Mouse (Mus musculus) brown adipose tissue, adult 24 weeks (tissue): Measurements from ENCODE around the gene Pgghg. TPM values are rescaled to one million over a fixed set of nuclear protein-coding genes. Genes with fewer than 3 reads are reported as not detected.
"Not testable (repeated sequence)": the region's sequence is repeated elsewhere in the genome, so short reads cannot be mapped to it uniquely, and the experiment has no call there.

ENCODE experiments used
- H3K27ac ChIP-seq: fragments of 200-500 bp; replicated peaks from 2 replicates; pipeline ENCODE4 v1.5.1; 2012; ENCODE audit warnings: low read depth, mild to moderate bottlenecking, low read length
- H3K4me1 ChIP-seq: fragments of 200-500 bp; 2 replicates; pipeline ENCODE4 v1.6.1; 2012; ENCODE audit warnings: low read length, mixed read lengths; ENCODE audit not compliant: control insufficient read depth, insufficient read depth, insufficient read length
- H3K4me3 ChIP-seq: fragments of 200-500 bp; 2 replicates; pipeline ENCODE4 v1.5.1; 2012; ENCODE audit warnings: low read depth, mild to moderate bottlenecking, low read length, moderate library complexity; ENCODE audit not compliant: insufficient read depth
- polyA plus RNA-seq: library from polyadenylated mRNA; stranded (reverse); fragments of >200 nt; gene quantifications from 2 replicates; pipeline ENCODE4 v1.2.4, GENCODE M21; 2012; ENCODE audit not compliant: missing spikeins, insufficient read depth, insufficient read length

Gene Pgghg
- polyA plus RNA-seq, 1 experiment: 7.1 TPM

GRCm38 (mm10) chr7:140955758-140956555, 14.8 kb downstream of the Pgghg start, which contains the start of the genes Gm45717 and Ifitm2:
Gm45717 (minus strand) TSS chr7:140955937.
Ifitm2 (minus strand) TSS chr7:140955987.
- Histone ChIP-seq H3K4me1 (peaks cover 16% of the 10 kb centered on the region; the same call in 1 of the 2 replicates), H3K4me3 (peak within 1 kb of the TSS; percentile 83), H3K27ac (peak within 1 kb of the TSS; percentile 97)

GRCm38 (mm10) chr7:140956556-140956869, 15.3 kb downstream of the Pgghg start:
- Histone ChIP-seq H3K4me3 (peak overlapping the region; percentile 14; the same call in 1 of the 2 replicates), H3K27ac (peak overlapping the region; percentile 89), H3K4me1 (peaks cover 14% of the 10 kb centered on the region; the same call in 1 of the 2 replicates)

GRCm38 (mm10) chr7:140959181-140959901, 18.1 kb downstream of the Pgghg start:
- H3K4me3 ChIP-seq: no peak overlapping the region
- H3K27ac ChIP-seq: peak overlapping the region; percentile 60
- peaks cover 6% of the 10 kb centered on the region; the same call in 1 of the 2 replicates for H3K4me1 ChIP-seq

GRCm38 (mm10) chr7:140960026-140960425, 18.8 kb downstream of the Pgghg start:
- no peak overlapping the region for H3K4me3 ChIP-seq
- peak overlapping the region; percentile 30 for H3K27ac ChIP-seq
- peaks cover 6% of the 10 kb centered on the region; the same call in 1 of the 2 replicates for H3K4me1 ChIP-seq

- Histone ChIP-seq H3K4me1 (peaks cover 3% of the 10 kb centered on the region; the same call in 1 of the 2 replicates), H3K4me3 (no peak overlapping the region), H3K27ac (no peak overlapping the region)
Measured at GRCm38 (mm10) chr7:140961416-140961815, 20.2 kb downstream of the Pgghg start.

- no peak overlapping the region for H3K4me3 ChIP-seq
- H3K27ac ChIP-seq: no peak overlapping the region
- H3K4me1 ChIP-seq: no peaks in the 10 kb centered on the region
Measured at GRCm38 (mm10) chr7:140962733-140963132, 21.5 kb downstream of the Pgghg start.

GRCm38 (mm10) chr7:140966921-140967320, 25.7 kb downstream of the Pgghg start, which contains the start of gene Ifitm1:
Ifitm1 (plus strand) TSS chr7:140967221.
- Histone ChIP-seq H3K27ac (no peak within 1 kb of the TSS), H3K4me1 (peaks cover 8% of the 10 kb centered on the region), H3K4me3 (no peak within 1 kb of the TSS)

- H3K4me1 ChIP-seq: peaks cover 8% of the 10 kb centered on the region
- H3K27ac ChIP-seq: no peak overlapping the region
- H3K4me3 ChIP-seq: no peak overlapping the region
Measured at GRCm38 (mm10) chr7:140967862-140968591, 26.8 kb downstream of the Pgghg start.

- H3K4me3 ChIP-seq, H3K4me1 ChIP-seq, H3K27ac ChIP-seq: not testable (repeated sequence)
Measured at GRCm38 (mm10) chr7:140968710-140969109, 27.5 kb downstream of the Pgghg start.

- Histone ChIP-seq H3K27ac (peak overlapping the region; percentile 72), H3K4me3 (no peak overlapping the region), H3K4me1 (peaks cover 10% of the 10 kb centered on the region)
Measured at GRCm38 (mm10) chr7:140970931-140971330, 29.7 kb downstream of the Pgghg start.

GRCm38 (mm10) chr7:140971479-140972171, 30.4 kb downstream of the Pgghg start:
- no peak overlapping the region for H3K4me3 ChIP-seq
- H3K4me1 ChIP-seq: peaks cover 10% of the 10 kb centered on the region
- peak overlapping the region; percentile 72 for H3K27ac ChIP-seq

- H3K4me1 ChIP-seq: peaks cover 10% of the 10 kb centered on the region
- H3K27ac ChIP-seq: no peak overlapping the region
- H3K4me3 ChIP-seq: no peak overlapping the region
Measured at GRCm38 (mm10) chr7:140973396-140974165, 32.4 kb downstream of the Pgghg start.

- Histone ChIP-seq H3K4me3 (no peak overlapping the region), H3K27ac (no peak overlapping the region), H3K4me1 (peaks cover 10% of the 10 kb centered on the region)
Measured at GRCm38 (mm10) chr7:140974940-140975339, 33.7 kb downstream of the Pgghg start.

- no peak overlapping the region for H3K4me3 ChIP-seq
- H3K4me1 ChIP-seq: peaks cover 10% of the 10 kb centered on the region
- H3K27ac ChIP-seq: no peak overlapping the region
Measured at GRCm38 (mm10) chr7:140975465-140975864, 34.3 kb downstream of the Pgghg start.
